Mouse (Mus musculus) lung, adult 2 months (tissue): ENCODE measurements around the gene Efs. TPM values are rescaled to one million over a fixed set of nuclear protein-coding genes. Genes with fewer than 3 reads are reported as not detected.

Experiments
- DNase-seq: peaks from one replicate; pipeline ENCODE4 v3.0.0; 2022
- H3K4me1 ChIP-seq: fragments of 200-500 bp; 2 replicates; pipeline ENCODE4 v1.6.1; 2011; ENCODE audit warnings: low read length; ENCODE audit not compliant: control insufficient read depth, insufficient read depth
- H3K4me3 ChIP-seq: fragments of 200-500 bp; replicated peaks from 2 replicates; pipeline ENCODE3; 2011; ENCODE audit warnings: low read depth, mild to moderate bottlenecking, control low read depth, low read length; ENCODE audit errors: extremely low read depth
- CTCF ChIP-seq: fragments of 200-500 bp; IDR thresholded peaks from 2 replicates; pipeline ENCODE4 v1.5.1; 2011; ENCODE audit warnings: mild to moderate bottlenecking, low read length, control low read depth; ENCODE audit not compliant: insufficient read depth
- POLR2A ChIP-seq: fragments of 200-500 bp; IDR thresholded peaks from 2 replicates; pipeline ENCODE4 v1.6.1; 2011; ENCODE audit warnings: low read depth, mild to moderate bottlenecking, control low read depth, low read length, borderline replicate concordance; ENCODE audit errors: extremely low read depth
- WGBS: fragments of 180-500 bp; shearing (Covaris S2); methylation state at CpG from one replicate; pipeline ENCODE4 v1.1.7; 2018; 5-methylcytosine and 5-hydroxymethylcytosine counted together
- polyA plus RNA-seq: library from polyadenylated mRNA; depleted of rRNA; stranded (reverse); fragments of >200 nt; gene quantifications from 2 replicates; pipeline ENCODE4 v1.2.3, GENCODE M21; 2012

Efs gene
- polyA plus RNA-seq, 1 experiment, result 16.3 TPM

DNA sequence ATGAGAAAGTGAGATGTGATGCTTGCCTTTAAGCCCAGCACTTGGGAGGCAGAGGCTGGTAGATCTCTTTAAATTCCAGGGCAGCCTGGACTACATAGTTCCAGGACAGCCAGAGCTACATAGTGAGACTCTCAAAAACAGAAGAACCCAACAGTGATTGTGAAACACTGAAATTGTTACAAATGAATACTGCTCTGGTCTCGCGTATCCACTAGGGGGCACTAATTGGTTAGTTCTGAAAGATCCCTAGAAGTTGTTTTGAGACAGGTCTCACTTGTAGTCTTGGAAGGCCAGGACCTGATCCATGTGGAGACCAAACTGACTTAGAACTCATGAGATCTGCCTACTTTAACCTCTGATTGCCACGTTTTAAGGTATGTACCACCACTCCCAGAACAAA lies 25.5 kb downstream of the Efs start:
- WGBS, result 0% methylated on average over 3 of the region's 3 CpGs
- TF ChIP-seq CTCF, result peak; percentile 32; the same call in 1 of the 2 replicates
- no peak for TF ChIP-seq POLR2A
- DNase-seq, result peak; percentile 44
- Histone ChIP-seq H3K4me1 (no peaks in the 10 kb centered on the region), H3K4me3 (no peak overlapping the region)

DNA sequence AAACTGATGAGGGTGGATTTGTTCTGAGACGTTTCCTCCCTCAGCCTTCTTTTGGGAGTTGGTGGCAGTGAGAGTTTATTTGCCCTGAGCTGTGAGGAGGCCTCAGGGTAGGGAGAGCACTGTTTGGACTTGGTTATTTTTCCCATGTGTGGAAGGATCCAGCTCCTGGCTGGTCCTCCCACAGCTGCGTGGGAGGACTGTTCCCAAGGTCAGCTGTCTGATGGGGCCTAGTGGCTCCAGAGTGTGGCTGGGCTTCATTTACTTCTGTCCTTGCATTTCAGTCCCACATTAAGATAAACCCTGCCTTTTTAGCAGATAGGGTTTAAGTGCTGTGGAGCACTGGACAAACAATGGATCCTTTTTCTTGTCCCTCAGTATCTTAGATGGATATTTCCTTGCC lies 28.5 kb downstream of the Efs start:
- WGBS, result 59% methylated on average over 2 of the region's 2 CpGs
- DNase-seq, result no peak

DNA sequence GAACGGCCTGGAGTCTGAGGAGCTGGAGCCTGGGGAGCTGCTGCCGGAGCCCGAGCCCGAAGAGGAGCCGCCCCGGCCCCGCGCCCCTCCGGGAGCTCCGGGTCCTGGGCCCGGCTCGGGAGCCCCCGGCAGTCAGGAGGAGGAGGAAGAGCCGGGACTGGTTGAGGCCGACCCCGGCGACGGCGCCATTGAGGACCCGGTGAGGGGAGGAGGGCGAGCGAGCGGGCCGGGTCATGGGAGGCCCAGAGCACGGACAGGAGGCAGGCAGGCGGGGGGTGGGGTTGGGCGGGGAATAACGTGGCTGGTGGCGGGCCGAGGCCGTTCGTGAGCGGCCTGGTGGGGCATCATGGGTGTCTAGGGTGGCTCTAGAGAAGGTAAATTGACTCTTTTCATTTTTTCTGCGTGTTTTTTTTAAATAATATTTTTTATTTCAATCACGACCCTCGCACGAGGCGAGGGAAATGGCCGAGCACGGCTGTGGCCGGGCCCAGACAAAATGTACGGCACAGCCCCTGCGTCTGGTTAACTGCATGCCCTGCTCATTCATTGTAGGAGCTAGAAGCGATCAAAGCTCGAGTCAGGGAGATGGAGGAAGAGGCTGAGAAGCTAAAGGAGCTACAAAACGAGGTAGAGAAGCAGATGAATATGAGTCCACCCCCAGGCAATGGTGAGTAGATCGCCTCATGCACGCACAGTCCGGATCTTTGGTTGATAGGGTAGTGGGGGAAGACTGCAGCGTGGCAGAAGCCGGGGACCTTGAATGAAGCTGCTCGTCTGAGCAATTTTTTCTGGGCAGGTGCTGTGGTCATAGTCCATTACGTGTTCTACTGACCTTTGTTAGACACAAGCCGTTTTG lies 31.4 kb downstream of the Efs start:
- peak; percentile 77 for DNase-seq
- Histone ChIP-seq H3K4me3 (peak overlapping the region; percentile 85), H3K4me1 (peaks cover 5% of the 10 kb centered on the region)
- WGBS, result under 1% methylated on average over 53 of the region's 54 CpGs
- TF ChIP-seq CTCF (no peak), POLR2A (no peak)

More for the DNA sequence above, 28.5 kb downstream of the Efs start:
- TF ChIP-seq CTCF, result no peak
- H3K4me1 ChIP-seq, result peaks cover 5% of the 10 kb centered on the region
- no peak overlapping the region for H3K4me3 ChIP-seq

DNA sequence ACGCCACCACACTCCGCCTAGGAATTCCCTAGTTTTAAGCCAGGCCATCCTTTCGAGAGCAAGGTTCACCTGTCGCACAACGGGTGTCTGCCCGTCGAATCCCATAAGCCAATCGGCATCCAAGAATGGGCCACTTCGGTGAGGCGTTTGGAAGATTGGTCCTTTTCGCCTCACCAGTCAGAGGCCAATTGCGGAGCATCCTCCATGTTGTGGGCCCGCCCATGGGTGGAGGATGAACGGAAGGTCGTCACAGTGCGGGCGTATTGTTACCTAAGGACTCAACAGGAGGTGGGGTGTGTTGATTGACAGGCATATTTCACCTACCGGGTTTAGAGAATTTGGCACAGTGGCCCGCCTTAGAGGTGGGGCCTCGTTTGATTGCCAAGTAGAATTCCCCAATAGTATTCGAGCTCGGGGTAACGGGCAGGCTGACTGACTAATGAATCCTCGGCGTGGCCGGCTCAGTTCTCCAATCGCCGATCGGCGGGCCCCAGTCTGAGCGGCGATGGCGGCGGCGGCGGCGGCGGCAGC lies 32.2 kb downstream of the Efs start:
- WGBS, result under 1% methylated on average over 38 of the region's 38 CpGs
- H3K4me1 ChIP-seq, result peaks cover 5% of the 10 kb centered on the region
- TF ChIP-seq CTCF (no peak), POLR2A (peak; percentile 93; the same call in 1 of the 2 replicates)

DNA sequence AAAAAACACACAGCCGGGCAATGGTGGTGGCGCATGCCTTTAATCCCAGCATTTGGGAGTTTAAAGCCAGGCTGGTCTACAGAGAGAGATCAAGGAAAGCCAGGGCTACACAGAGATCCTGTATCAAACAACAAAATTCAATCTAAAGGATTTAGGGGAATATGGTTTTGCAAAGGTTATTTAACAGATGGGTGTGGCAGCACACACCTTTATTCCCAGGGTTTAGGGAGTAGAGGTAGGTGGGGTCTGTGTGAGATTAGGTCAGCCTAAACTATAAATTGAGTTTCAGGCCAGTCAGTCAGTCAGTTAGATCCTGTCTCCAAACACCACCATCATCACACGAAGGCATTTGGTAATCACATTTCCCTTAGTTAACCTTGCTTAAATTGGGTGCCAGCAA lies 33.7 kb downstream of the Efs start, which contains the start of gene Pabpn1:
TSS of gene Pabpn1 (plus strand) at position 301 of the 400 bp plus-strand sequence.
- Histone ChIP-seq H3K4me1 (peaks cover 5% of the 10 kb centered on the region), H3K4me3 (peak within 1 kb of the TSS; percentile 87)
- no peak for DNase-seq
- WGBS, result 84% methylated on average over 3 of the region's 3 CpGs
- TF ChIP-seq CTCF (no peak), POLR2A (no peak)

More for the DNA sequence above, 32.2 kb downstream of the Efs start:
- DNase-seq, result peak; percentile 98
- peak overlapping the region; percentile 87 for H3K4me3 ChIP-seq

DNA sequence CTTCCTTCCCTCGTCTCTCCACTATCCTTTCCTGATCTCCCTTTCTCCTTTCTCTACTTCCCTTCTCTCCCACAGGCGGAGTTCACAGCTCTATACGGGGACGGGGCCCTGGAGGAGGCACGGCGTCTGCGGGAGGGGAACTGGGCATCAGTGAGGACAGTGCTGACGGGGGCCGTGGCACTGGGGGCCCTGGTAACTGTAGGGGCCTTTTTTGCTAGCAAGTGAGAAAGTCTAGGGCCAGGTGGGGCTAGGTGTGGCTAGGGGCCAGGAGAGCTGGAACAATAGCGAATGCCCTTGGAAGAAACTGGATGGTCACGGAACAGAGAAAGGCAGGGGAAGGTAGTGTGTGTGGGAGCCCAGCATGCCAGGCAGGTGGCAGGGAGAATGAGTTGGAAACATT lies 40.6 kb downstream of the Efs start:
- no peak overlapping the region for H3K4me3 ChIP-seq
- no peak for TF ChIP-seq POLR2A
- TF ChIP-seq CTCF, result no peak
- 83% methylated on average over 11 of the region's 11 CpGs for WGBS

DNA sequence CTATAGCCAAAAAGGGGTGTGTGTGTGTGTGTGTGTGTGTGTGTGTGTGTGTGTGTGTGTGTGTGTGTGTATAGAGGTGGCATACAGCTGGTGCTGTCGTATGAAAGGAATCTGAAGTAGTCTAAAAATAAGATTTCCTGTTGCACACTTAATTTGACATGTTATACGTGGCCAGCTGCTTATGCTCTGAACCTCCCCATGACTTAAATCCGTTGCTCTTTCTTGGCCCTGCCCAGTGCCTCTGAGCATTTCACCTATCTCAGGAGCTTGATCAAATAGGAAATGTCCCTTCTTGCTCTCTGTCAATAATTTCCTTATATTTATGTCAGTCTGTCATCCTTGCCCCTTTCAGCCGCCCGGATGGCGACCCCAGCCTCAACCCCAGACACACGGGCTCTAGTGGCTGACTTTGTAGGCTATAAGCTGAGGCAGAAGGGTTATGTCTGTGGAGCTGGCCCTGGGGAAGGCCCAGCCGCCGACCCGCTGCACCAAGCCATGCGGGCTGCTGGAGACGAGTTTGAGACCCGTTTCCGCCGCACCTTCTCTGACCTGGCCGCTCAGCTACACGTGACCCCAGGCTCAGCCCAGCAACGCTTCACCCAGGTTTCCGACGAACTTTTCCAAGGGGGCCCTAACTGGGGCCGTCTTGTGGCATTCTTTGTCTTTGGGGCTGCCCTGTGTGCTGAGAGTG lies 41.8 kb downstream of the Efs start:
- peaks cover 8% of the 10 kb centered on the region; the same call in 1 of the 2 replicates for H3K4me1 ChIP-seq
- peak overlapping the region; percentile 86 for H3K4me3 ChIP-seq
- TF ChIP-seq CTCF (no peak), POLR2A (no peak)
- DNase-seq, result no peak
- 26% methylated on average over 21 of the region's 21 CpGs for WGBS

More for the DNA sequence above, 40.6 kb downstream of the Efs start:
- no peak for DNase-seq
- H3K4me1 ChIP-seq, result peaks cover 8% of the 10 kb centered on the region; the same call in 1 of the 2 replicates

DNA sequence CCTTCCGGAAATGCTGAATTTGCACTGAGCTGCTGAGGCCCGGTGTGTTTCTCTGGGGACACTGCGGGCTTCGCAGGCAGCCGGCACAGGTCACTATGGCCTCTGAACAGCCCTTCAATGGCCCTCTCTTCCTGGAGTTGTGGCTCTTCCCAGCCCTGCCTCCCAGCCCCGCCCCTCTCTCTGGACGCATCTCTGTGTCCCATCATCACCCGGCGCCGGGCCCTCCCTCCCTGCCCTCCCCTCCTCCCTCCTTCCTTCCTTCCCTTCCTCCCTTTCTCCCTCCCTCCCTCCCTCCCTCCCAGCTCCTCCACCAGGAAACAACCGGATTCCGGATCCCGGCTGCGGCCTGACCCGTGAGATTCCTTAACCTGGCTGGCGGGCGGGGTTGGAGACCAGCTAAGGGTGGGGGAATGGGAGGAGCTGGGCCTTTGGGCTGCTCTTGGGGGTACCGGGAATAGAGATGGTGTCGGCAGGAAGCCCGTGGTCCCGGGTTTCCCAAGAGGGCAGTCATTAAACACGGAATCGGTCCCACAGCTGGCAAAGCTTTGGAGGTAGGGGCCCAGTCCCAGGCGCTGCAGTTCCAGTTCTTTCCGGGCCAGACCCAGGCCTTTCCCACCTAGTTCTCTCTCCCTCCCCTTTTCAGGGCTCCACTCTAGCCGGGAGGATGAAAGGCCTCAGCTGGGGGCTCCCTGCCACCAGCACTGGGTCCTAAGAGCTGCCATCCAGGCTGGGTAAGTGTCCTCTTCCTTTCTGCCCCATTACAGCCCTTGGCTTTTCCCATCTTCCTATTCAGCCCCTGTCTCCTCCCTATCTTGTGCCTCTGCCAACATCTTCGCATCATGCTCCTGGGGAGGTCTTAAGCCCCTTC lies 42.5 kb downstream of the Efs start, which contains the start of the genes Bcl2l2 and Gm20521:
TSS of gene Bcl2l2 (plus strand) at position 224 of the 868 bp plus-strand sequence.
TSS of gene Gm20521 (plus strand) at position 288 of the 868 bp plus-strand sequence.
- TF ChIP-seq POLR2A (peak; percentile 92; the same call in 1 of the 2 replicates), CTCF (no peak)
- WGBS, result under 1% methylated on average over 27 of the region's 27 CpGs
- Histone ChIP-seq H3K4me3 (peak within 1 kb of the TSS; percentile 86), H3K4me1 (peaks cover 8% of the 10 kb centered on the region; the same call in 1 of the 2 replicates)
- DNase-seq, result peak; percentile 73
